Mouse (Mus musculus): Measurements from ENCODE around the gene Carns1. TPM values are rescaled to one million over a fixed set of nuclear protein-coding genes. Genes with fewer than 3 reads are reported as not detected.

Gene Carns1
- 2.8 and 3.3 TPM in 2 replicates for polyA plus RNA-seq (2014; fragmentation: Nextera tagmentation; extraction: Ambion mirVana)

GRCm38 (mm10) chr19:4175368-4175947 is at the start of gene Carns1:
Gene Carns1, minus strand, starts transcription at chr19:4175479.
- H3K27ac ChIP-seq (ENCODE audit: low read depth, low read length), result no peak within 1 kb of the TSS

GRCm38 (mm10) chr19:4222165-4222564 is 46.9 kb upstream of the Carns1 start:
- Histone ChIP-seq H3K27me3 (ENCODE audit: control insufficient read depth, insufficient read depth, low read length) (no peaks in the 10 kb centered on the region; the same call in none of the 2 replicates), H3K9me3 (ENCODE audit: control insufficient read depth, low read length) (no peaks in the 10 kb centered on the region), H3K4me3 (ENCODE audit: low read depth, low read length) (no peak overlapping the region), H3K9ac (ENCODE audit: low read depth, low read length) (no peak overlapping the region), H3K36me3 (ENCODE audit: control insufficient read depth, insufficient read depth, low read length) (no peaks in the 10 kb centered on the region), H3K4me1 (replicated peaks; ENCODE audit: control insufficient read depth, insufficient read depth, low read length) (no peaks in the 10 kb centered on the region), H3K27ac (ENCODE audit: low read depth, low read length) (no peak overlapping the region), H3K4me2 (replicated peaks; ENCODE audit: low read depth, low read length) (no peak overlapping the region)
- 78% methylated on average over 11 of the region's 11 CpGs for WGBS
- no peak for DNase-seq (ENCODE audit: low spot score)
- ATAC-seq (ENCODE audit: low FRiP score), result no peak

More at GRCm38 (mm10) chr19:4175368-4175947, at the start of gene Carns1:
- 0 out of 2 replicates have a peak within 1 kb of the TSS, but pooled peaks have one; percentile 6 for H3K4me3 ChIP-seq (ENCODE audit: low read depth, low read length)
- no peaks in the 10 kb centered on the region for H3K36me3 ChIP-seq (ENCODE audit: control insufficient read depth, insufficient read depth, low read length)
- no peaks in the 10 kb centered on the region for H3K27me3 ChIP-seq (ENCODE audit: control insufficient read depth, insufficient read depth, low read length)
- H3K4me2 ChIP-seq (replicated peaks; ENCODE audit: low read depth, low read length), result peak within 1 kb of the TSS; percentile 33
- H3K9ac ChIP-seq (ENCODE audit: low read depth, low read length), result peak within 1 kb of the TSS; percentile 17
- DNase-seq (ENCODE audit: low spot score), result peak; percentile 43
- H3K4me1 ChIP-seq (replicated peaks; ENCODE audit: control insufficient read depth, insufficient read depth, low read length), result 0 out of 2 replicates have a peak, but pooled peaks cover 3% of the 10 kb centered on the region
- 5% methylated on average over 11 of the region's 11 CpGs for WGBS
- no peak; the same call in 1 of the 2 replicates for ATAC-seq (ENCODE audit: low FRiP score)
- H3K9me3 ChIP-seq (ENCODE audit: control insufficient read depth, low read length), result no peaks in the 10 kb centered on the region

- no peaks in the 10 kb centered on the region for H3K4me1 ChIP-seq (replicated peaks; ENCODE audit: control insufficient read depth, insufficient read depth, low read length)
- no peaks in the 10 kb centered on the region for H3K9me3 ChIP-seq (ENCODE audit: control insufficient read depth, low read length)
- no peak for ATAC-seq (ENCODE audit: low FRiP score)
- H3K4me3 ChIP-seq (ENCODE audit: low read depth, low read length), result no peak overlapping the region
- DNase-seq (ENCODE audit: low spot score), result no peak
- 0 out of 2 replicates have a peak overlapping the region, but pooled peaks have one; percentile 11 for H3K9ac ChIP-seq (ENCODE audit: low read depth, low read length)
- H3K27me3 ChIP-seq (ENCODE audit: control insufficient read depth, insufficient read depth, low read length), result peaks cover 8% of the 10 kb centered on the region
- H3K4me2 ChIP-seq (replicated peaks; ENCODE audit: low read depth, low read length), result no peak overlapping the region
- no peak overlapping the region for H3K27ac ChIP-seq (ENCODE audit: low read depth, low read length)
- WGBS, result 48% methylated on average over 14 of the region's 14 CpGs
- no peaks in the 10 kb centered on the region for H3K36me3 ChIP-seq (ENCODE audit: control insufficient read depth, insufficient read depth, low read length)
Measured at GRCm38 (mm10) chr19:4220957-4221743, 45.9 kb upstream of the Carns1 start.

GRCm38 (mm10) chr19:4220416-4220815 is 45.1 kb upstream of the Carns1 start:
- Histone ChIP-seq H3K9ac (ENCODE audit: low read depth, low read length) (no peak overlapping the region), H3K27me3 (ENCODE audit: control insufficient read depth, insufficient read depth, low read length) (peaks cover 12% of the 10 kb centered on the region), H3K36me3 (ENCODE audit: control insufficient read depth, insufficient read depth, low read length) (no peaks in the 10 kb centered on the region), H3K27ac (ENCODE audit: low read depth, low read length) (no peak overlapping the region), H3K4me2 (replicated peaks; ENCODE audit: low read depth, low read length) (no peak overlapping the region), H3K9me3 (ENCODE audit: control insufficient read depth, low read length) (no peaks in the 10 kb centered on the region), H3K4me1 (replicated peaks; ENCODE audit: control insufficient read depth, insufficient read depth, low read length) (peaks cover 1% of the 10 kb centered on the region; the same call in 1 of the 2 replicates), H3K4me3 (ENCODE audit: low read depth, low read length) (no peak overlapping the region)
- no peak for ATAC-seq (ENCODE audit: low FRiP score)
- 71% methylated on average over 4 of the region's 4 CpGs for WGBS
- DNase-seq (ENCODE audit: low spot score), result no peak

- Histone ChIP-seq H3K4me1 (replicated peaks; ENCODE audit: control insufficient read depth, insufficient read depth, low read length) (peaks cover 3% of the 10 kb centered on the region; the same call in 1 of the 2 replicates), H3K4me2 (replicated peaks; ENCODE audit: low read depth, low read length) (no peak overlapping the region), H3K9me3 (ENCODE audit: control insufficient read depth, low read length) (no peaks in the 10 kb centered on the region), H3K36me3 (ENCODE audit: control insufficient read depth, insufficient read depth, low read length) (no peaks in the 10 kb centered on the region), H3K27ac (ENCODE audit: low read depth, low read length) (no peak overlapping the region), H3K4me3 (ENCODE audit: low read depth, low read length) (no peak overlapping the region), H3K27me3 (ENCODE audit: control insufficient read depth, insufficient read depth, low read length) (peaks cover 16% of the 10 kb centered on the region), H3K9ac (ENCODE audit: low read depth, low read length) (no peak overlapping the region)
- DNase-seq (ENCODE audit: low spot score), result no peak
- ATAC-seq (ENCODE audit: low FRiP score), result no peak
- WGBS, result 82% methylated on average over 6 of the region's 6 CpGs
Measured at GRCm38 (mm10) chr19:4219943-4220342, 44.7 kb upstream of the Carns1 start.

- Histone ChIP-seq H3K9ac (ENCODE audit: low read depth, low read length) (no peak overlapping the region), H3K27me3 (ENCODE audit: control insufficient read depth, insufficient read depth, low read length) (peaks cover 27% of the 10 kb centered on the region), H3K36me3 (ENCODE audit: control insufficient read depth, insufficient read depth, low read length) (no peaks in the 10 kb centered on the region), H3K4me1 (replicated peaks; ENCODE audit: control insufficient read depth, insufficient read depth, low read length) (peaks cover 9% of the 10 kb centered on the region), H3K4me2 (replicated peaks; ENCODE audit: low read depth, low read length) (no peak overlapping the region), H3K9me3 (ENCODE audit: control insufficient read depth, low read length) (no peaks in the 10 kb centered on the region), H3K4me3 (ENCODE audit: low read depth, low read length) (no peak overlapping the region), H3K27ac (ENCODE audit: low read depth, low read length) (no peak overlapping the region)
- 89% methylated on average over 1 of the region's 1 CpGs for WGBS
- no peak for ATAC-seq (ENCODE audit: low FRiP score)
- no peak for DNase-seq (ENCODE audit: low spot score)
Measured at GRCm38 (mm10) chr19:4218784-4219183, 43.5 kb upstream of the Carns1 start.

GRCm38 (mm10) chr19:4218293-4218692 is 43.0 kb upstream of the Carns1 start:
- ATAC-seq (ENCODE audit: low FRiP score) (no peak), DNase-seq (ENCODE audit: low spot score) (no peak)
- H3K27me3 ChIP-seq (ENCODE audit: control insufficient read depth, insufficient read depth, low read length), result peaks cover 31% of the 10 kb centered on the region
- H3K4me1 ChIP-seq (replicated peaks; ENCODE audit: control insufficient read depth, insufficient read depth, low read length), result peaks cover 9% of the 10 kb centered on the region
- H3K4me2 ChIP-seq (replicated peaks; ENCODE audit: low read depth, low read length), result no peak overlapping the region
- H3K4me3 ChIP-seq (ENCODE audit: low read depth, low read length), result no peak overlapping the region
- no peaks in the 10 kb centered on the region for H3K9me3 ChIP-seq (ENCODE audit: control insufficient read depth, low read length)
- H3K36me3 ChIP-seq (ENCODE audit: control insufficient read depth, insufficient read depth, low read length), result no peaks in the 10 kb centered on the region
- 92% methylated on average over 11 of the region's 11 CpGs for WGBS
- H3K9ac ChIP-seq (ENCODE audit: low read depth, low read length), result no peak overlapping the region
- H3K27ac ChIP-seq (ENCODE audit: low read depth, low read length), result no peak overlapping the region

- no peak for ATAC-seq (ENCODE audit: low FRiP score)
- Histone ChIP-seq H3K27ac (ENCODE audit: low read depth, low read length) (no peak overlapping the region), H3K36me3 (ENCODE audit: control insufficient read depth, insufficient read depth, low read length) (no peaks in the 10 kb centered on the region), H3K4me1 (replicated peaks; ENCODE audit: control insufficient read depth, insufficient read depth, low read length) (peaks cover 10% of the 10 kb centered on the region), H3K27me3 (ENCODE audit: control insufficient read depth, insufficient read depth, low read length) (peaks cover 35% of the 10 kb centered on the region), H3K4me2 (replicated peaks; ENCODE audit: low read depth, low read length) (no peak overlapping the region), H3K9me3 (ENCODE audit: control insufficient read depth, low read length) (no peaks in the 10 kb centered on the region), H3K4me3 (ENCODE audit: low read depth, low read length) (no peak overlapping the region), H3K9ac (ENCODE audit: low read depth, low read length) (no peak overlapping the region)
- WGBS, result 54% methylated on average over 3 of the region's 3 CpGs
- no peak for DNase-seq (ENCODE audit: low spot score)
Measured at GRCm38 (mm10) chr19:4217855-4218254, 42.6 kb upstream of the Carns1 start.
